Mouse (Mus musculus) forebrain, postnatal 0 days (tissue): Measurements from ENCODE around the gene Adamts14. TPM values are rescaled to one million over a fixed set of nuclear protein-coding genes. Genes with fewer than 3 reads are reported as not detected.

Experiments
- ATAC-seq: fragments of 200-750 bp; cut with Nextera tagmentation; 2 replicates; pipeline ENCODE4 v1.8.0; 2017; ENCODE audit warnings: mild to moderate bottlenecking, moderate library complexity
- DNase-seq: peaks from one replicate; pipeline ENCODE4 v3.0.0-alpha.2; 2015
- H3K27ac ChIP-seq: fragments of 300-500 bp; sonication (generic); 2 replicates; pipeline ENCODE4 v1.5.1; 2014; ENCODE audit warnings: low read depth, mild to moderate bottlenecking, antibody characterized with exemption, low read length, moderate library complexity, mixed read lengths
- H3K27me3 ChIP-seq: fragments of 300-500 bp; sonication (generic); 2 replicates; pipeline ENCODE4 v1.6.1; 2014; ENCODE audit warnings: mild to moderate bottlenecking, low read length, mixed read lengths; ENCODE audit not compliant: insufficient read depth
- H3K36me3 ChIP-seq: fragments of 300-500 bp; sonication (generic); 2 replicates; pipeline ENCODE4 v1.6.1; 2014; ENCODE audit warnings: mild to moderate bottlenecking, moderate library complexity; ENCODE audit not compliant: insufficient read depth
- H3K4me1 ChIP-seq: fragments of 300-500 bp; sonication (generic); 2 replicates; pipeline ENCODE4 v1.6.1; 2014; ENCODE audit warnings: antibody characterized with exemption; ENCODE audit not compliant: insufficient read depth
- H3K4me2 ChIP-seq: fragments of 300-500 bp; sonication (generic); 2 replicates; pipeline ENCODE4 v1.6.1; 2014; ENCODE audit warnings: low read depth, mild to moderate bottlenecking, moderate library complexity
- H3K4me3 ChIP-seq: fragments of 300-500 bp; sonication (generic); 2 replicates; pipeline ENCODE4 v1.5.1; 2014; ENCODE audit warnings: low read depth, low read length, mixed read lengths
- H3K9ac ChIP-seq: fragments of 300-500 bp; sonication (generic); 2 replicates; pipeline ENCODE4 v1.6.1; 2014; ENCODE audit warnings: mild to moderate bottlenecking
- H3K9me3 ChIP-seq: fragments of 300-500 bp; sonication (generic); 2 replicates; pipeline ENCODE4 v1.6.1; 2016; ENCODE audit warnings: low read length
- CTCF ChIP-seq: sonication (generic); IDR thresholded peaks from 2 replicates; pipeline ENCODE4 v1.5.1; 2016; ENCODE audit warnings: antibody characterized with exemption, control low read depth, low read depth
- WGBS: fragments of 180-500 bp; shearing (Covaris S2); extraction: QIAGEN DNeasy Blood & Tissue Kit; methylation state at CpG from one replicate; pipeline ENCODE4 v1.1.7; 2014; 5-methylcytosine and 5-hydroxymethylcytosine counted together
- polyA plus RNA-seq: library from polyadenylated mRNA; unstranded; fragments of >200 nt; fragmentation: Nextera tagmentation; extraction: Ambion mirVana; gene quantifications from 2 replicates; pipeline ENCODE4 v1.2.1, GENCODE M21; 2015
- total RNA-seq: library from RNA; depleted of rRNA; stranded (reverse); fragments of >200 nt; gene quantifications from 2 replicates; pipeline ENCODE4 v1.2.3, GENCODE M21; 2014

Gene Adamts14
- total and polyA plus RNA-seq, 2 experiments from 2014 or later = 0.22 to 1.0 TPM

DNA sequence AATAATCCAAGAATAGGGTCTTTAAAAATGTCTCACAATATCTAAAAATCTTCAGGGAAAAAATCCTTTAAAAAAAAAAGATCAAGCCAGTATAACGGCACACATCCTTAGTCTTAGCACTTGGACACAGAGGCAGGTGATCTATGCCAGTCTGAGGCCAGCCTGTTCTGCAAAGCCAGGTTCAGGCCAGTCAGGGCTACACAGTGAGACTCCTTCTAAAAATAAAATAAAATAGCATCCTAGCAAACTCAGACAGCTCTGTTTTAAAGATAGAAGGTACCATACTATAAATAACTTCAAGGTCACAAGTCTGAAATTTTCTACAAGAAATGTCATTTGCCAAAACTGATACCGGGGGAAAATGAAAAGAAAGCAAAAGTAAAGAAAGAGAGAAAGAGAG, 16.8 kb upstream of the Adamts14 start:
- WGBS = 58% methylated on average over 2 of the region's 2 CpGs
- Histone ChIP-seq H3K36me3 (no peaks in the 10 kb centered on the region), H3K9ac (no peak overlapping the region), H3K4me2 (no peak overlapping the region), H3K4me1 (no peaks in the 10 kb centered on the region), H3K27me3 (no peaks in the 10 kb centered on the region), H3K9me3 (no peaks in the 10 kb centered on the region), H3K27ac (no peak overlapping the region; the same call in 1 of the 2 replicates), H3K4me3 (no peak overlapping the region)
- ATAC-seq (no peak), DNase-seq (no peak)
- no peak for TF ChIP-seq CTCF

DNA sequence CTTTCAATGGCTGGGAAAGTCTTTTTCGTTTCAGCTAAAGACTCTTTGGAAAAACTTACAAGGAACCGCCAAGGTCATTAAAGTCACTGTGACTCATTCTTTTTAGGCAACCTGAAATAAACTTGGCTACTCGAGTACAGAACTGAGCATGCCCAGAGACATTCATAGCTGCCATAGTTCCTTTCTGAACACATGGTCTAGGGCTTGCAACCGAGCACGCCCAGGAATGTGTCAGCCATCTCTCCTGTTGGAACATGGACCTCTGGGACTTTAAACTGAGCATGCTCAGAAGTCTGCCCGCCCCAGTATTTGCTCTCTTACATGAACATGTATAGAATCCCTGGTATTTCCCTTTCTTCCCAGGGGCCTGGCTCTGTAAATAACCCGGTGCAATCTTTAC, 13.0 kb upstream of the Adamts14 start:
- Histone ChIP-seq H3K4me1 (no peaks in the 10 kb centered on the region), H3K9ac (no peak overlapping the region), H3K27me3 (no peaks in the 10 kb centered on the region), H3K4me3 (no peak overlapping the region), H3K27ac (no peak overlapping the region), H3K4me2 (no peak overlapping the region), H3K9me3 (no peaks in the 10 kb centered on the region), H3K36me3 (no peaks in the 10 kb centered on the region)
- ATAC-seq (no peak), DNase-seq (no peak)
- 73% methylated on average over 7 of the region's 7 CpGs for WGBS
- TF ChIP-seq CTCF = no peak

DNA sequence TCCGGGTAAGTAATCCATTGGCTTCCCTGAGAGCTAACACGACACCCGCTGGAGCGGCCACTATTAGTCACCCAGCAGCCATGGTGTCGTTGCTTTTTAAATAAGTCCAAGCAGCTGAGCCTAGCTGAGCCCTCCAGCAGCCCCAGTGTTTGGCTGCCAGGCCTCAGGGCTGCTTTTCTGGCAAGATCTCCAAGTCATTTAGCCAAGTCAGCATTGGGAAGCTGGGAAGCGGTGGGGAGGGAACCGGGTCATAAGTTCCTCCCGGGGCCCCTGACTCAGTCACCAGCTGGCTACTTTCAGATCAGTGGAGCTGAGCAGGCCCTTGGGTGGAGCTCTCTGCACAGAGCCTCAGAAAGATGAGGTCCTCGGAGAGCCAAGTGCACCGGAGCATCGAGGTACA, 12.0 kb upstream of the Adamts14 start:
- TF ChIP-seq CTCF = no peak
- Histone ChIP-seq H3K9ac (no peak overlapping the region), H3K27ac (no peak overlapping the region), H3K27me3 (no peaks in the 10 kb centered on the region), H3K36me3 (no peaks in the 10 kb centered on the region), H3K4me2 (no peak overlapping the region), H3K4me1 (no peaks in the 10 kb centered on the region), H3K9me3 (no peaks in the 10 kb centered on the region), H3K4me3 (no peak overlapping the region)
- WGBS = 76% methylated on average over 11 of the region's 11 CpGs
- DNase-seq (no peak), ATAC-seq (no peak)

DNA sequence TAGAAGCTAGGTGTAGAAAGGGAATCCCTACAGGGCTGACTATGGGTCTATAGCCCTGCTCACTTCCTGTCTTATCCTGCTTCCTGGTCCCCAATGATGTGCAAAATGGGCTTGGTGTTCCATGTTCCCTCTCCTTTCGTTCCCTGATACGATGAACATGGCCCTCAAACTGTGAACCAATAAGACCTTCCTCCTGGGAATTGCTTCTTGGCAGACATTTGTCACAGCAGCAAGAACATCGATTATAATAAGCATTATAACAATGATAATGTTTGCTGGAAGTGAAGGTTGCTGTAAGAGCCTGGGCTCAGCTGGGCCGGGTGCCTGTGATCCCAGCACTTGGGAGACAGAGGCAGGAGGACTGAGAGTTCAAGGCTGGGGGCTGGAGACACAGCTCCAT, 11.1 kb upstream of the Adamts14 start:
- Histone ChIP-seq H3K9ac (no peak overlapping the region), H3K4me1 (no peaks in the 10 kb centered on the region), H3K4me2 (no peak overlapping the region), H3K27me3 (no peaks in the 10 kb centered on the region), H3K9me3 (no peaks in the 10 kb centered on the region), H3K4me3 (no peak overlapping the region), H3K36me3 (no peaks in the 10 kb centered on the region), H3K27ac (no peak overlapping the region)
- ATAC-seq = no peak
- 91% methylated on average over 4 of the region's 4 CpGs for WGBS
- DNase-seq = no peak
- TF ChIP-seq CTCF = no peak

DNA sequence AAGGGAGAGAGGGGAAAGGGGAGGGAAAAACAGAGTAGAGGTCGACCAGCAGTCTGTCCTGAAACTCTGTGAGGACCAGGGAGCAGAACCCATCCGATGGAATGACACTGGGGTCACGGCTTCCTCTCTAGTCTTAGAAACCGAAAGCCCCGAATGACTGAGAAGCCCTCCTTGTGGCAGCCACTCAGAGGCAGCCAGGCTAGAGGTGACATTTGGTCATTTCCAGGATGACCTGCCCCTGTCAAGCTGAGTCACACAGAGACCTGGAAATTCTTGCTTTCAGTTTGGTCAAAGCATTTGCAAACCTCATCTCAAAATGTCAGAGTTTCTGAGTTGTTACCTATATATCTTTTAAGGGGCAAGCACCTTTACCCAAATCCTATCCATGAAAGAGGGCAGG, 7.9 kb upstream of the Adamts14 start:
- WGBS = 83% methylated on average over 5 of the region's 5 CpGs
- Histone ChIP-seq H3K27me3 (no peaks in the 10 kb centered on the region), H3K4me2 (no peak overlapping the region), H3K4me3 (no peak overlapping the region), H3K9me3 (no peaks in the 10 kb centered on the region), H3K36me3 (no peaks in the 10 kb centered on the region), H3K27ac (no peak overlapping the region), H3K9ac (no peak overlapping the region), H3K4me1 (no peaks in the 10 kb centered on the region)
- no peak for TF ChIP-seq CTCF
- no peak for ATAC-seq
- DNase-seq = no peak

DNA sequence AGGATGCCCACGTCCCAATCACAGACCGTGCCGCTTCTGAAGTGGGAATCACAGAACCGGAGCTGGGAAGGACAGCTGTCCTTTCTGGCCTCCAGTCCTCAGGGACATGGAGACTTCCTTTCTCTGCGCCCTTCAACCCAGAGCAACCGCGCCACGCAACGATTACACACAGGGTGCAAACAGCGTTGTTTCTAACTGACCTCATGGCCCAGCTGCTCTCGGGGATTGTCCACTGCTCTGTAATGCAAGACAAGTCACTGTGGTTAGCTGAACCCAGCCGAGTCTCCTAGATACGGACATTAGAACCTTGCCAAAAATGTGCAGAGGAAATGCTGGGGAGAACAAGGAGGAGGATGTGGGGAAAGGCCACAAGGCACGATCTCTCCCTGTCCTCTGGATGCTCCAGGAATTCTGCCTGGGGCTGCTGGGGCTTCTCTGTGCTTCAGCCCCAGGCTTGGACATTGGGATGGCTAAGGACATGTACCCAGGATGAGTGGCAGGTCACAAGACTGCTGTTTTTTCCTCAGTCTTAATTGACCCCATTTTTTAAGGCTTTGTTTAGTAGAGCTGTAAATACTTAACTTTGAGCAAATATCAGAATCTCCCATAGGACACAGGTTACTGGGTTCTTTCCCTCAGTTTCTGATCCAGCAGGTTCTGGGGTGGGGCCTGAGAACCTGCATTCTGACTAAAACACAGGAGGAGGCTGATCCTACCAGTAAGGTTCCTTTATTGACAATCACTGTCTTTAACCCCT, 4.9 kb upstream of the Adamts14 start:
- no peaks in the 10 kb centered on the region for H3K36me3 ChIP-seq
- H3K4me1 ChIP-seq = no peaks in the 10 kb centered on the region
- H3K9me3 ChIP-seq = no peaks in the 10 kb centered on the region
- no peak overlapping the region for H3K27ac ChIP-seq
- H3K27me3 ChIP-seq = no peaks in the 10 kb centered on the region
- ATAC-seq = no peak
- no peak overlapping the region for H3K4me3 ChIP-seq
- WGBS = 74% methylated on average over 14 of the region's 14 CpGs
- TF ChIP-seq CTCF = no peak
- H3K4me2 ChIP-seq = no peak overlapping the region
- no peak overlapping the region for H3K9ac ChIP-seq
- no peak for DNase-seq

DNA sequence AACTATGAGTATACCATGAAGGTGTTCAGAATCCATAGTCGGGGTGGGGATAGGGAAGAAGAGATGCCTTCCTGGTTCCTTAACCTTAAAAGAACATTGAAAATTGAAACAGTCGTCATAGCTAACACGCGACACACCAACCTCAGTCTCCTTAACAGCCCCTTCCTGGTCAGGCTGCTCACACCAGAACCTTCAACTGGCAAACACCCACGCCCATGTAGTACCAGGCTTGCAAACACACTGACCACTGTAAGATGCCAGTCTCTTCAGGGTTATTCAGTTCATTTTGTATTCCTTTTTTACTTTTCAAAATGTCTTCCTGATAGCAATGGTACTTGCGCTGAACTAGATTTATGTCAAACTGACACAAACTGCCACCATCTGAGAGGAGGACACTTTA, 3.8 kb upstream of the Adamts14 start:
- Histone ChIP-seq H3K27me3 (no peaks in the 10 kb centered on the region), H3K9ac (no peak overlapping the region), H3K9me3 (no peaks in the 10 kb centered on the region), H3K36me3 (no peaks in the 10 kb centered on the region), H3K4me2 (no peak overlapping the region), H3K4me1 (no peaks in the 10 kb centered on the region), H3K27ac (no peak overlapping the region), H3K4me3 (no peak overlapping the region)
- WGBS = 95% methylated on average over 6 of the region's 6 CpGs
- TF ChIP-seq CTCF = no peak
- ATAC-seq (no peak), DNase-seq (no peak)
